Mouse (Mus musculus) bone marrow macrophage, adult 2 months (primary cell): ENCODE results near the gene Ccl25.

ENCODE experiments used
- CTCF ChIP-seq: IDR thresholded peaks from 2 replicates; pipeline ENCODE4 v1.5.1; 2012; ENCODE audit warnings: low read depth, mild to moderate bottlenecking, low read length, moderate library complexity
- POLR2A ChIP-seq: IDR thresholded peaks from 2 replicates; pipeline ENCODE4 v1.6.1; 2012; ENCODE audit warnings: mild to moderate bottlenecking, low read depth, low read length, borderline replicate concordance

DNA sequence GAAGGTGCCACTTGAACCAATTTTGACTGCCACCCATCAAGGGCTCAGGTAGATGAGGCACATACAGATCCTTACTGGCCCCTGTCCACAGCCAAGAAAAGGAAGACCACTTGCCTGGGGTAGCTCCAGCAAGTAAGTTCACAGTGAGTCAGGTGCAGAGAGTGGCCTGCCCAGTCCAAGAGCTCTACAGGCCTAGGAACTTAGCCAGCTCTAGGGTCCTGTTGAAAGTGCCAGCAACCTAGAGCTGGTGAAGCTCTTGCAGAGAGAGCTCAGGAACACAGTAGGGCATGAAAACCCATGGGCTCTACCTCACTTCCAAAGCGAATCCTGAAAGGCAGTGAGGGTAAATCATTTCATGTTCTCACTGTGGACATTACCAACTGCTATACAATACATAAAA, 4.6 kb upstream of the Ccl25 start:
- TF ChIP-seq CTCF: no peak
- no peak for TF ChIP-seq POLR2A
